Mouse (Mus musculus): ENCODE results near the gene Gm17027. TPM values are rescaled to one million over a fixed set of nuclear protein-coding genes. Genes with fewer than 3 reads are reported as not detected.
"Not testable (repeated sequence)": the region's sequence is repeated elsewhere in the genome, so short reads cannot be mapped to it uniquely, and the experiment has no call there.

Gm17027 gene
- not detected in 2 replicates for polyA plus RNA-seq (2015; fragmentation: Nextera tagmentation; extraction: Ambion mirVana)

- not testable (repeated sequence) for H3K36me3 ChIP-seq (ENCODE audit: control insufficient read depth, insufficient read depth); H3K27ac ChIP-seq (ENCODE audit: low read length); H3K27me3 ChIP-seq (replicated peaks; ENCODE audit: control insufficient read depth, insufficient read depth, low read length); H3K4me3 ChIP-seq (replicated peaks; ENCODE audit: low read length); ATAC-seq; H3K9me3 ChIP-seq (ENCODE audit: control insufficient read depth, low read length); H3K4me1 ChIP-seq (replicated peaks; ENCODE audit: control insufficient read depth, insufficient read depth, low read length); H3K4me2 ChIP-seq (ENCODE audit: low read length); H3K9ac ChIP-seq (replicated peaks; ENCODE audit: low read depth, low read length)
- 70% methylated on average over 1 of the region's 2 CpGs for WGBS
These were observed at the start of gene Gm17027 for GRCm38 (mm10) chr14:42162522-42162921. TSS of gene Gm17027 (minus strand) at chr14:42162622.

DNA sequence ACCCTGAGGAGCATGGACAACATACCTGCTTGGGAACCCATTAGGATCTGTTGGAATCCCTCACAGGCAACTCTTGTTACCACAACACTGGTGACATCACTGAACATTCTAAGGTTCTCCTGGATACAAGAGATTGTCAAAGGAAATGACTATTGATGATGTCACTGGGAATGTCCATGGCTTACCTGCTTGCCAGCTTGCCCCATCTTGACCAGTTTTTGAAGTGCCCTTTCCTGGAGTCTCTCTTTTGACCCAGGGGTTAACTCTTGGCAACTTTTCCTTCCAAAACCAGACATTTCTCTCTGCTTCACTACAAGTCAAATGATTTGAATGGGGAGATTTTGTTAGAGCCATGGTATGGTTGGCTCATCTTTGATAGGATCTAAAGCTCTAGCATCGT is 28.3 kb upstream of the Gm17027 start, which contains the start of gene Gm3573:
Gene Gm3573 (minus strand): TSS at position 101 of the 400 bp plus-strand sequence.
- not testable (repeated sequence) for H3K27me3 ChIP-seq (replicated peaks; ENCODE audit: control insufficient read depth, insufficient read depth, low read length); H3K36me3 ChIP-seq (ENCODE audit: control insufficient read depth, insufficient read depth); H3K9ac ChIP-seq (replicated peaks; ENCODE audit: low read depth, low read length); H3K4me3 ChIP-seq (replicated peaks; ENCODE audit: low read length); H3K4me1 ChIP-seq (replicated peaks; ENCODE audit: control insufficient read depth, insufficient read depth, low read length); ATAC-seq; H3K27ac ChIP-seq (ENCODE audit: low read length); H3K9me3 ChIP-seq (ENCODE audit: control insufficient read depth, low read length); H3K4me2 ChIP-seq (ENCODE audit: low read length)
- WGBS = no CpG with 5 or more reads among the region's 1 CpGs

DNA sequence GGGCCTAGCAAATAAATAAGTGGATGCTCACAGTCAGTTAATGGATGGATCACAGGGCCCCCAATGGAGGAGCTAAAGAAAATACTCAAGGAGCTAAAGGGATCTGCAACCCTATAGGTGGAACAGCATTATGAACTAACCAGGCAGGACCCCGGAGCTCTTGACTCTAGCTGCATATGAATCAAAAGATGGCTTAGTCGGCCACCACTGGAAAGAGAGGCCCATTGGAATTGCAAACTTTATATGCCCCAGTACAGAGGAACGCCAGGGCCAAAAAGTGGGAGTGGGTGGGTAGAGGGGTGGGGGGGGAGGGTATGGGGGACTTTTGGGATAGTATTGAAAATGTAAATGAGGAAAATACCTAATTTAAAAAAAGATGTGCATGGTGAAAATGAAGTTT is 21.5 kb upstream of the Gm17027 start:
- H3K36me3 ChIP-seq (ENCODE audit: control insufficient read depth, insufficient read depth); H3K4me2 ChIP-seq (ENCODE audit: low read length); ATAC-seq; H3K27ac ChIP-seq (ENCODE audit: low read length); H3K9ac ChIP-seq (replicated peaks; ENCODE audit: low read depth, low read length); H3K9me3 ChIP-seq (ENCODE audit: control insufficient read depth, low read length); H3K4me3 ChIP-seq (replicated peaks; ENCODE audit: low read length); H3K27me3 ChIP-seq (replicated peaks; ENCODE audit: control insufficient read depth, insufficient read depth, low read length); H3K4me1 ChIP-seq (replicated peaks; ENCODE audit: control insufficient read depth, insufficient read depth, low read length): not testable (repeated sequence)
- WGBS = 83% methylated on average over 3 of the region's 3 CpGs

- H3K9ac ChIP-seq (replicated peaks; ENCODE audit: low read depth, low read length); H3K4me3 ChIP-seq (replicated peaks; ENCODE audit: low read length); H3K36me3 ChIP-seq (ENCODE audit: control insufficient read depth, insufficient read depth); H3K27me3 ChIP-seq (replicated peaks; ENCODE audit: control insufficient read depth, insufficient read depth, low read length); H3K4me1 ChIP-seq (replicated peaks; ENCODE audit: control insufficient read depth, insufficient read depth, low read length); H3K4me2 ChIP-seq (ENCODE audit: low read length); H3K27ac ChIP-seq (ENCODE audit: low read length); ATAC-seq; H3K9me3 ChIP-seq (ENCODE audit: control insufficient read depth, low read length): not testable (repeated sequence)
- 87% methylated on average over 6 of the region's 8 CpGs for WGBS
These were observed 27.9 kb downstream of the Gm17027 start for GRCm38 (mm10) chr14:42134571-42134970.

- not testable (repeated sequence) for H3K27ac ChIP-seq (ENCODE audit: low read length); H3K4me3 ChIP-seq (replicated peaks; ENCODE audit: low read length); H3K9ac ChIP-seq (replicated peaks; ENCODE audit: low read depth, low read length); H3K4me2 ChIP-seq (ENCODE audit: low read length); H3K4me1 ChIP-seq (replicated peaks; ENCODE audit: control insufficient read depth, insufficient read depth, low read length); H3K9me3 ChIP-seq (ENCODE audit: control insufficient read depth, low read length); H3K27me3 ChIP-seq (replicated peaks; ENCODE audit: control insufficient read depth, insufficient read depth, low read length); H3K36me3 ChIP-seq (ENCODE audit: control insufficient read depth, insufficient read depth); ATAC-seq
- 61% methylated on average over 11 of the region's 14 CpGs for WGBS
These were observed 28.6 kb downstream of the Gm17027 start for GRCm38 (mm10) chr14:42133806-42134205.

DNA sequence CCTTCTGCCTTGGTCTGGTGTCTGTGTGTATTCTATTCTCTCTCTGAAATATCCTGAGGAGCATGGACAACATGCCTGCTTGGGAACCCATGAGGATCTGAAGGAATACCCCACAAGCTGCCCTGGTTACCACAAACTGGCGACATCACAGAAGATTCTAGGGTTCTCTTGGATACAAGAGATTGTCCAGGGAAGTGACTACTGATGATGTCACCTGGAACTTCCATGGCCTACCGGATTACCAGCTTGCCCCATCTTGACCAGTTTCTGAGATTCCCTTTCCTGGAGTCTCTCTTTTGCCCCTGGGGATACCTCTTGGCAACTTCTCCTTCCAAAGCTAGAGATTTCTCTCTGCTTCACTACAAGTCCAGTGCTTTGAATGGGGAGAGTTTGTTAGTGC is 45.2 kb downstream of the Gm17027 start, which contains the start of gene Gm7951:
Gene Gm7951 (minus strand): TSS at position 101 of the 400 bp plus-strand sequence.
- H3K9ac ChIP-seq (replicated peaks; ENCODE audit: low read depth, low read length); H3K36me3 ChIP-seq (ENCODE audit: control insufficient read depth, insufficient read depth); H3K4me3 ChIP-seq (replicated peaks; ENCODE audit: low read length); H3K9me3 ChIP-seq (ENCODE audit: control insufficient read depth, low read length); H3K4me2 ChIP-seq (ENCODE audit: low read length); ATAC-seq; H3K27me3 ChIP-seq (replicated peaks; ENCODE audit: control insufficient read depth, insufficient read depth, low read length); H3K27ac ChIP-seq (ENCODE audit: low read length); H3K4me1 ChIP-seq (replicated peaks; ENCODE audit: control insufficient read depth, insufficient read depth, low read length): not testable (repeated sequence)
- no CpG with 5 or more reads among the region's 2 CpGs for WGBS

Other genes with a start within 250 kb of the Gm17027 start
- not detected in 2 replicates for gene 1700049E17Rik1, start 237.7 kb downstream of the Gm17027 start, polyA plus RNA-seq (2015; fragmentation: Nextera tagmentation; extraction: Ambion mirVana)
- gene 1700024B05Rik, start 218.6 kb downstream of the Gm17027 start, polyA plus RNA-seq (2015; fragmentation: Nextera tagmentation; extraction: Ambion mirVana) = not detected in 2 replicates
- not detected in 2 replicates for gene Gm6401, start 194.7 kb downstream of the Gm17027 start, polyA plus RNA-seq (2015; fragmentation: Nextera tagmentation; extraction: Ambion mirVana)
- not detected in 2 replicates for gene Gm3543, start 179.3 kb downstream of the Gm17027 start, polyA plus RNA-seq (2015; fragmentation: Nextera tagmentation; extraction: Ambion mirVana)
- gene Gm7951, start 45.3 kb downstream of the Gm17027 start, polyA plus RNA-seq (2015; fragmentation: Nextera tagmentation; extraction: Ambion mirVana) = not detected in 2 replicates
- gene Gm3573, start 28.2 kb upstream of the Gm17027 start, polyA plus RNA-seq (2015; fragmentation: Nextera tagmentation; extraction: Ambion mirVana) = not detected in 2 replicates
- gene Gm17026, start 97.4 kb upstream of the Gm17027 start, polyA plus RNA-seq (2015; fragmentation: Nextera tagmentation; extraction: Ambion mirVana) = not detected in 2 replicates
- not detected in 2 replicates for gene Gm9611, start 134.7 kb upstream of the Gm17027 start, polyA plus RNA-seq (2015; fragmentation: Nextera tagmentation; extraction: Ambion mirVana)
- gene Gm7995, start 147.6 kb upstream of the Gm17027 start, polyA plus RNA-seq (2015; fragmentation: Nextera tagmentation; extraction: Ambion mirVana) = not detected in 2 replicates